Mouse (Mus musculus) midbrain, embryonic 10.5 days (tissue): ENCODE results near the gene Itgb5. TPM values are rescaled to one million over a fixed set of nuclear protein-coding genes. Genes with fewer than 3 reads are reported as not detected.
A peak's percentile ranks its signal among the peaks of the same experiment; 100 is the strongest.

Source experiments
- DNase-seq: peaks from one replicate; pipeline ENCODE4 v3.0.0-alpha.2; 2017; ENCODE audit warnings: low spot score
- H3K27ac ChIP-seq: fragments of 300-500 bp; sonication (generic); replicated peaks from 2 replicates; pipeline ENCODE4 v1.5.1; 2016; ENCODE audit warnings: mild to moderate bottlenecking
- H3K27me3 ChIP-seq: fragments of 300-500 bp; sonication (generic); 2 replicates; pipeline ENCODE4 v1.6.1; 2016; ENCODE audit warnings: low read depth, mild to moderate bottlenecking; ENCODE audit not compliant: poor library complexity, severe bottlenecking
- H3K36me3 ChIP-seq: fragments of 300-500 bp; sonication (generic); 2 replicates; pipeline ENCODE4 v1.6.1; 2016; ENCODE audit warnings: mild to moderate bottlenecking, moderate library complexity
- H3K4me1 ChIP-seq: fragments of 300-500 bp; sonication (generic); 2 replicates; pipeline ENCODE4 v1.6.1; 2016
- H3K4me3 ChIP-seq: fragments of 300-500 bp; sonication (generic); 2 replicates; pipeline ENCODE4 v1.5.1; 2016; ENCODE audit warnings: mild to moderate bottlenecking, moderate library complexity
- H3K9me3 ChIP-seq: fragments of 300-500 bp; sonication (generic); replicated peaks from 2 replicates; pipeline ENCODE4 v1.6.1; 2016; ENCODE audit warnings: mild to moderate bottlenecking
- WGBS: fragments of 180-500 bp; shearing (Covaris S2); methylation state at CpG from one replicate; pipeline ENCODE4 v1.1.7; 2016; 5-methylcytosine and 5-hydroxymethylcytosine counted together
- polyA plus RNA-seq: library from polyadenylated mRNA; unstranded; fragments of >200 nt; fragmentation: Nextera tagmentation; extraction: Ambion mirVana; gene quantifications from 2 replicates; pipeline ENCODE4 v1.2.1, GENCODE M21; 2016

Gene Itgb5
- polyA plus RNA-seq, 1 experiment from 2014 or later: 9.0 TPM

- Histone ChIP-seq H3K27me3 (no peaks in the 10 kb centered on the region), H3K36me3 (no peaks in the 10 kb centered on the region), H3K4me3 (no peak overlapping the region), H3K27ac (no peak overlapping the region), H3K4me1 (peaks cover 33% of the 10 kb centered on the region), H3K9me3 (no peaks in the 10 kb centered on the region)
- no peak for DNase-seq
- 94% methylated on average over 14 of the region's 14 CpGs for WGBS
Observed at GRCm38 (mm10) chr16:33885671-33886328, 56.3 kb downstream of the Itgb5 start.

DNA sequence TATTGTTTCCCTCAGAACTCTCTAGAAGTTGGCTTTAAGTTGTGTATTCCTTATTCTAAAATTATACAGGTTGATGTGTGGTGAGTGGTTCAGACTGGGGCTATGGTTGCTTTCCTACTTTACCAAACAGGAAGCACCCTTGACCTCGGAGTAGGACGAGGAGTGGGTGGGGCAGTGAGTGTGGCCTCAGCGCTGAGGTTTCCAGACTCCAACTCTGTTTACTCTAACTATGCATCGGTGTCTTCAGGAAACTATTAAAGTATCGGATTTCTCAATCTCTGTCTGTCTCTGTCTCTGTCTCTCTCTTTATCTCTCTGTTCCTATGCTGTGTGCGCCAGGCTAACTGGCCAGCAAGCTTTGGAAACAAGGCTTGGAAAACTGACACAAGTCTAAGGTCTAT, 57.2 kb downstream of the Itgb5 start:
- no peak overlapping the region for H3K4me3 ChIP-seq
- no peaks in the 10 kb centered on the region for H3K9me3 ChIP-seq
- H3K4me1 ChIP-seq: peaks cover 42% of the 10 kb centered on the region
- no peak overlapping the region for H3K27ac ChIP-seq
- WGBS: 74% methylated on average over 6 of the region's 6 CpGs
- DNase-seq: no peak
- H3K36me3 ChIP-seq: no peaks in the 10 kb centered on the region
- H3K27me3 ChIP-seq: no peaks in the 10 kb centered on the region

- no peak overlapping the region for H3K4me3 ChIP-seq
- H3K36me3 ChIP-seq: no peaks in the 10 kb centered on the region
- WGBS: 84% methylated on average over 2 of the region's 2 CpGs
- DNase-seq: no peak
- no peak overlapping the region for H3K27ac ChIP-seq
- peaks cover 40% of the 10 kb centered on the region for H3K4me1 ChIP-seq
- H3K9me3 ChIP-seq: no peaks in the 10 kb centered on the region
- H3K27me3 ChIP-seq: no peaks in the 10 kb centered on the region
Observed at GRCm38 (mm10) chr16:33887981-33888380, 58.5 kb downstream of the Itgb5 start.

GRCm38 (mm10) chr16:33889000-33889607, 59.6 kb downstream of the Itgb5 start:
- no peak overlapping the region for H3K27ac ChIP-seq
- no peak for DNase-seq

DNA sequence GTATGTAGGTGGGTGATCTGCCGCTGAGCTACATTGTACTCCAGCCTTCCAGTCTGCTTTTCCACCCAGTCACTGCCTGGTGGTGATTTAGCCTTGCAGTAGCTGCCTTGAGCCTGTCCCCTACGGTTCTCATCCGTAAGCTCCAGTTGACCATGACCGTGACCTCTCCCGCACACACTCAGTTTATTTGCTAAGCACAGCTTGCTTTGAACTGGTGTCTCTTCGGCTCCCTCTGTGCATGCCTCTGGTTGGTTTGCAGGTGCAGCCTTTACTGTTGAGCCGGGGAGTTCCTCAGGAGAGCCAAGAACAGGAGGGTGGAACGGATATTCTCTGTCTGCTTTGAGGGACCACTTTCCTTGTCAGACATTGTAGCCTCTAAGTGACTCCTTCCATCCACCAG, 61.6 kb downstream of the Itgb5 start:
- no peak for DNase-seq
- whole genome bisulfite sequencing: 73% methylated on average over 8 of the region's 8 CpGs
- no peaks in the 10 kb centered on the region for H3K36me3 ChIP-seq
- no peaks in the 10 kb centered on the region for H3K9me3 ChIP-seq
- H3K27me3 ChIP-seq: no peaks in the 10 kb centered on the region
- peaks cover 21% of the 10 kb centered on the region for H3K4me1 ChIP-seq
- no peak overlapping the region for H3K27ac ChIP-seq
- no peak overlapping the region for H3K4me3 ChIP-seq

More at GRCm38 (mm10) chr16:33889000-33889607, 59.6 kb downstream of the Itgb5 start:
- Histone ChIP-seq H3K36me3 (no peaks in the 10 kb centered on the region), H3K4me3 (no peak overlapping the region), H3K27me3 (no peaks in the 10 kb centered on the region), H3K9me3 (no peaks in the 10 kb centered on the region), H3K4me1 (peaks cover 29% of the 10 kb centered on the region)
- WGBS: 84% methylated on average over 13 of the region's 13 CpGs

- WGBS: 75% methylated on average over 14 of the region's 14 CpGs
- Histone ChIP-seq H3K4me1 (peaks cover 16% of the 10 kb centered on the region), H3K36me3 (no peaks in the 10 kb centered on the region), H3K27me3 (no peaks in the 10 kb centered on the region), H3K4me3 (no peak overlapping the region), H3K9me3 (no peaks in the 10 kb centered on the region), H3K27ac (no peak overlapping the region)
- DNase-seq: peak; percentile 33
Observed at GRCm38 (mm10) chr16:33891561-33892281, 62.3 kb downstream of the Itgb5 start.

DNA sequence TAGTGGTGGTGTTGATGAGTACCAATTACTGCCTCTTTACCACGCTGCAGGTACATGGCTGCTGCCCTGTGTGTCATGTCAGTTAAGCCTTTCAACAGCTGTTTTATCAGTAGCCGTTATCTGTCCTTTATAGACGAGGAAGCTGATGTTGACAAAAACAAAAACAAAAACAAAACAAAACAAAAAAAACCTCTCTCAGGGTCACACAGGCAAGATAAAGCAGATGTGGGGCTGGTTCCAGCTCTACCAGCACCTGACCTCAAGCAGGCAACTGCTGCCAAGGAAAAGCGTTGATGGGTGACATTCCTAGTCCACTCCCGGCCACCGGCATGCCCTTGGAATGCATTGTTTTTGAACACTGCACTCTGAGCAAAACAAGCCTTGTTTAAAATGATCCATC, 63.1 kb downstream of the Itgb5 start:
- no peak for DNase-seq
- Histone ChIP-seq H3K27me3 (no peaks in the 10 kb centered on the region), H3K9me3 (no peaks in the 10 kb centered on the region), H3K4me3 (no peak overlapping the region), H3K27ac (no peak overlapping the region), H3K36me3 (no peaks in the 10 kb centered on the region), H3K4me1 (peaks cover 13% of the 10 kb centered on the region)
- WGBS: 76% methylated on average over 6 of the region's 6 CpGs

DNA sequence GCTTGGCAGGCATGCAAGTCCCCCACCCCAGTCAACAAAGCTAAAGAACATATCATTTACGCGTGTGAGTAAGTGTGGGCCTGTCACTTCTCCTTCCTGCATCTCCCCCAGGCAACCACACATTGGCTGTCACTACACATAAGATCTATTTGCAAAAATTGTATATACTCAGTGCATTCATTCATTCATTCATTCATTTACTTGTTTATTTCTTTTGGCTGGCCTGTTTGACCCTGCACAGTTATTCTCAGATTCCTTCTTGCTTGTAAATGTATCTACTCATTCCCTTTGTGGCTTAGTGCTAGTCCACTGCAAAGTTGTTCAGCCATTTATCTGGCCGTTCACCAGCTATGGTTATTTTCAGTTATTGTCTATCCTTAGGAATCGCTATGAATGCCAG, 64.3 kb downstream of the Itgb5 start:
- Histone ChIP-seq H3K4me3 (no peak overlapping the region), H3K9me3 (no peaks in the 10 kb centered on the region), H3K4me1 (peaks cover 13% of the 10 kb centered on the region), H3K27ac (no peak overlapping the region), H3K27me3 (no peaks in the 10 kb centered on the region), H3K36me3 (no peaks in the 10 kb centered on the region)
- 93% methylated on average over 4 of the region's 4 CpGs for WGBS
- no peak for DNase-seq

- no peak for DNase-seq
- Histone ChIP-seq H3K36me3 (no peaks in the 10 kb centered on the region), H3K4me3 (no peak overlapping the region), H3K27ac (no peak overlapping the region), H3K9me3 (no peaks in the 10 kb centered on the region), H3K4me1 (peaks cover 13% of the 10 kb centered on the region), H3K27me3 (no peaks in the 10 kb centered on the region)
- 75% methylated on average over 1 of the region's 1 CpGs for WGBS
Observed at GRCm38 (mm10) chr16:33894449-33894848, 65.0 kb downstream of the Itgb5 start.

DNA sequence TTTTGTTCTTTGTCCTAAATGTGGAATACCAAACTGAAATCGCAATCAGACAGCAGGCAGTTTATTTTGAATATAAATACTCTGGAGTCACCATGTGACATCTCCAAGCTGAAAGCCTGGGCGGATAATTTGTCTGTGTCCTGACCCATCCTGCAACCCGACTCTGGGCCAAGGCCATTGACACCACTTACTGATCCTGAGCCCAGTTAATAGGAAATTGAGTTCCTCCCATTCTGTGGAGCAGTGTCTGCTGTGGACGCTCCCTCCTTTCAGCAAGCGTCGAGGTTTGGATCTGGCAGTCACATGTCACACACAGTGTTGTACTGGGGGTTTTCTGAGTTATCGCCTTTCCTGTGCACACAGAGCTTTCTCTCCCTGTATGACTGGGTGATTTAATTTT, 66.2 kb downstream of the Itgb5 start:
- H3K27me3 ChIP-seq: no peaks in the 10 kb centered on the region
- H3K9me3 ChIP-seq: no peaks in the 10 kb centered on the region
- WGBS: 77% methylated on average over 7 of the region's 7 CpGs
- H3K27ac ChIP-seq: no peak overlapping the region
- DNase-seq: no peak
- H3K4me1 ChIP-seq: peaks cover 13% of the 10 kb centered on the region
- no peak overlapping the region for H3K4me3 ChIP-seq
- H3K36me3 ChIP-seq: no peaks in the 10 kb centered on the region

DNA sequence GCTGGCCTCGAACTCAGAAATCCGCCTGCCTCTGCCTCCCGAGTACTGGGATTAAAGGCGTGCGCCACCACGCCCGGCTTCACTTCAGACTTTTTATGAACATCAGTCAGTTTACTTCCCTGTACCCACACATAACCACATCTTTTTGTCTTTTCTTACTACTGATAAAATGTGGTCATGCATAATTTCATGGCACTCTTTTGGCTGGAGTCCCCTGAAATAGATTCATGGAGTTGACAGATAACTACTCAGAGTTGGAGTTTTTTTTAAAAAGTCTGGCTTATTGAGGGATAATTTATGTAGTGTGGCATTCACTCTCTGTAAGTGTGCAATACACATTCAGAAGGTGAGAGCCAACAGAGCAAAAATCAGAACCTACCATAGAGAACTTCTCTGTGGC, 67.3 kb downstream of the Itgb5 start:
- Histone ChIP-seq H3K4me1 (peaks cover 5% of the 10 kb centered on the region), H3K9me3 (no peaks in the 10 kb centered on the region), H3K36me3 (no peaks in the 10 kb centered on the region), H3K27me3 (no peaks in the 10 kb centered on the region), H3K4me3 (no peak overlapping the region), H3K27ac (no peak overlapping the region)
- WGBS: 97% methylated on average over 7 of the region's 7 CpGs
- DNase-seq: no peak

DNA sequence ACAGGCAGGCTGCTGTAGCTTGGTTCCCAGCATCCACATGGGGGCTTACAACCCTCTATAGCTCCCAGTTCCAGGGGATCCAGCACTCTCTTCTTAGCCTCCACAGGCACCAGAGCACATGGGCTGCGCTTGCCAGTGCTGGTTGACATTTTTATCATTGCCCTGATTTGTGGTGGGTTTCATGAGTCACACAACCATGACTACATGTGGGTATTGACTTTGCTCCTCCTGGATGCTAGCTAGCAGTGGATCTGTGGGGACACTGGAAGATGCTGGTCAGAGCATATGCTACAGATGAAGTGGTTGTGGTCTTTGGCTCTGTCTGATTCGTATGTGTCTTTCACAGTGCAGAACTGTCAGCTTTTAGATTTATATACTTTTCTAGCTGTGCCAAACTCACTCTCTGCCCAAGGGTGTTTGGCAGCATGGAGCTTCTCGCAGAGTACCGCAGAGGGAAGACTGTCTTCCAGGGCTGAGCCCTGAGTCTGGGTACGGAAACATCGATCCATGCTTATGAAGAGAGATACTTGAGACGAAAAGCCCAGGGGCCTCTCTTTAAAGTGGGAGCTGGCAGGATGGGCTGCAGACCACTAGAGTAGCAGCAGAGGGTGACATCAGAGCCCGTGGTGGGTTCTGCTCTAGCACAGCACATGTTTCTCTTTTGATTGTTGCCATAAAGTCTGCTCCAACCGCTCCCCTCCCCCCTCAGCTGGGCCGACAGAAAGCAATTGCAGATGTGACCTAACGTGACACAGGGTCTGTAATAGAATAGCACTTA, 74.4 kb downstream of the Itgb5 start:
- Histone ChIP-seq H3K27me3 (no peaks in the 10 kb centered on the region), H3K27ac (0 out of 2 replicates have a peak overlapping the region, but pooled peaks have one; percentile 55), H3K4me3 (no peak overlapping the region), H3K36me3 (no peaks in the 10 kb centered on the region), H3K4me1 (peaks cover 17% of the 10 kb centered on the region), H3K9me3 (no peaks in the 10 kb centered on the region)
- WGBS: 63% methylated on average over 11 of the region's 11 CpGs
- peak; percentile 54 for DNase-seq
